Mouse (Mus musculus) thymus, adult 2 months (tissue): ENCODE measurements around the gene Tchp. TPM values are rescaled to one million over a fixed set of nuclear protein-coding genes. Genes with fewer than 3 reads are reported as not detected.
A peak's percentile ranks its signal among the peaks of the same experiment; 100 is the strongest.

Experiments
- DNase-seq: peaks from one replicate; pipeline ENCODE4 v3.0.0; 2021
- H3K27ac ChIP-seq: fragments of 200-500 bp; 2 replicates; pipeline ENCODE4 v1.5.1; 2012; ENCODE audit warnings: low read length, control low read depth; ENCODE audit not compliant: control insufficient read depth, insufficient read depth
- H3K27me3 ChIP-seq: fragments of 200-500 bp; 2 replicates; pipeline ENCODE4 v1.6.1; 2012; ENCODE audit warnings: mild to moderate bottlenecking, low read length, moderate library complexity, mixed read lengths; ENCODE audit not compliant: control insufficient read depth, insufficient read depth
- H3K36me3 ChIP-seq: fragments of 200-500 bp; 2 replicates; pipeline ENCODE4 v1.6.1; 2012; ENCODE audit warnings: mild to moderate bottlenecking, low read length, moderate library complexity; ENCODE audit not compliant: control insufficient read depth, insufficient read depth
- H3K4me1 ChIP-seq: fragments of 200-500 bp; replicated peaks from 2 replicates; pipeline ENCODE4 v1.6.1; 2012; ENCODE audit warnings: low read length; ENCODE audit not compliant: control insufficient read depth, insufficient read depth
- H3K4me3 ChIP-seq: fragments of 200-500 bp; 2 replicates; pipeline ENCODE4 v1.5.1; 2012; ENCODE audit warnings: mild to moderate bottlenecking, low read length, control low read depth, moderate library complexity; ENCODE audit not compliant: control insufficient read depth, insufficient read depth
- CTCF ChIP-seq: fragments of 200-500 bp; IDR thresholded peaks from 2 replicates; pipeline ENCODE4 v1.5.1; 2012; ENCODE audit warnings: mild to moderate bottlenecking, control low read depth, low read length, moderate library complexity, borderline replicate concordance; ENCODE audit not compliant: control insufficient read depth, poor library complexity, insufficient read depth; ENCODE audit errors: extremely low read depth
- POLR2A ChIP-seq: fragments of 200-500 bp; IDR thresholded peaks from 2 replicates; pipeline ENCODE4 v1.6.1; 2012; ENCODE audit warnings: mild to moderate bottlenecking, low read length, control low read depth, moderate library complexity; ENCODE audit not compliant: control insufficient read depth, poor library complexity, insufficient read depth; ENCODE audit errors: extremely low read depth
- WGBS: fragments of 180-500 bp; shearing (Covaris S2); methylation state at CpG from one replicate; pipeline ENCODE4 v1.1.7; 2018; 5-methylcytosine and 5-hydroxymethylcytosine counted together
- polyA plus RNA-seq: library from polyadenylated mRNA; depleted of rRNA; stranded (reverse); fragments of >200 nt; gene quantifications from 2 replicates; pipeline ENCODE4 v1.2.3, GENCODE M21; 2012; rRNA removed

Tchp gene
- 24.4 and 25.6 TPM in 2 replicates for polyA plus RNA-seq

DNA sequence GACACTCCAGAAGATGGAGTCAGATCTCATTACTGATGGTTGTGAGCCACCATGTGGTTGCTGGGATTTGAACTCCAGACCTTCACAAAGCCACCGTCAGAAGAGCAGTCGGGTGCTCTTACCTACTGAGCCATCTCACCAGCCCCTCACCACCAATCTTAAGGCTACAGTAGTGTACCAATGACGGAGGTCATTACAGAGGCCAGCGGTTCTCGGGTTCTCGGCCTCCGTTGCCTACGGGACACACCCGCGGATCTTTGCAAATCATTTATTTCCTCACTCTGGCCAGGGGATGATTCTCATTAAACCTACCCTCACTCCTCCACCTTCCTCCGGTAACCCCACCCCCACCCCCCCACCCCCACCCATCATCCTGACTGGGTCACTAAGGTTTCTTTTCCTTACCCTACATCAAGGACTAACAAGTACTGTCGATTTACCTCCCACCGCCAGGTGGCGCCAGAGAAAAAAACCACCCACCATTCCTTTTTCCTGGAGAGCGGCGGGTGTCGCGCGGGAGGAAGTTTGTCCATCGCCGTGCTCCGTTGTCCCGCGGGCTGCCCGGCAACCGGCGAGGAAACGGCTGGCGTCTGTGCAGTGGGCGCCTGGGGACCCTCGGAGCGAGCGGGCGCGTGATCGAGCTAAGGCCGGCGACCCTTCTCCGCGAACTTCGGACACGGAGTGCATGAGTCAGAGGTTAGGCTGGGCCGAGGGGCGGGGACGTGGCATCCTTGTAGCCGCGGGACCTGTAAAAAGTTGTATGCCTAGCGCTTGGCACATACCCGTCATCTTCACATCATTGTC, at the start of gene Tchp:
Gene Tchp, plus strand, starts transcription at position 496 of the 804 bp plus-strand sequence.
- peak; percentile 93 for DNase-seq
- TF ChIP-seq CTCF (peak; percentile 88), POLR2A (no peak)
- H3K4me1 ChIP-seq: peaks cover 12% of the 10 kb centered on the region; the same call in 1 of the 2 replicates
- WGBS: 11% methylated on average over 49 of the region's 49 CpGs
- 0 out of 2 replicates have a peak, but pooled peaks cover 5% of the 10 kb centered on the region for H3K36me3 ChIP-seq
- H3K27ac ChIP-seq: no peak within 1 kb of the TSS
- no peaks in the 10 kb centered on the region for H3K27me3 ChIP-seq
- H3K4me3 ChIP-seq: peak within 1 kb of the TSS; percentile 66

DNA sequence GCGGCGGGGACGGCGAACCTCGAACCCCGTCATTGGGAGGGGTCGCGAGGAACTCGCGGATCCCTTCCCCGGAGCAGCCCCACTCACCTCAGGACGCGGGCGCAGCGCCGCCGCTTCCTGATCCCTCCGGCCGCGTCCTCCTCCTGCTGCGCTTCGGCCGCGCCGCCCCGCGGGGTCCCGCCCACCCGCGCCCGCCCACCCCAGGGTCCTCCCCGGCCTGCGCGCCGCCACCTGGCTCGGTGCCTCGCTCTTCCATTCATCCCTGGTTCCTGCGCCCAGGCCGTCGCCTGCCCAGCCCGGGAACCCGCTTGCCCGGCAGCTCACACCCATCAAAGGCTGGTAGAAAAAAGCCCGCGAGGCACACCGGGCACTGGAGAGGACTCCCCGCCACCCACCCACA, 49.3 kb upstream of the Tchp start, which contains the start of gene Trpv4:
Gene Trpv4, minus strand, starts transcription at position 167 of the 400 bp plus-strand sequence.
- peak within 1 kb of the TSS; percentile 19 for H3K4me3 ChIP-seq
- no peak for TF ChIP-seq POLR2A
- TF ChIP-seq CTCF: no peak
- no peak for DNase-seq
- 3% methylated on average over 47 of the region's 47 CpGs for WGBS
- peaks cover 3% of the 10 kb centered on the region; the same call in 1 of the 2 replicates for H3K4me1 ChIP-seq
- no peak within 1 kb of the TSS for H3K27ac ChIP-seq
- H3K27me3 ChIP-seq: peaks cover 10% of the 10 kb centered on the region
- H3K36me3 ChIP-seq: no peaks in the 10 kb centered on the region

DNA sequence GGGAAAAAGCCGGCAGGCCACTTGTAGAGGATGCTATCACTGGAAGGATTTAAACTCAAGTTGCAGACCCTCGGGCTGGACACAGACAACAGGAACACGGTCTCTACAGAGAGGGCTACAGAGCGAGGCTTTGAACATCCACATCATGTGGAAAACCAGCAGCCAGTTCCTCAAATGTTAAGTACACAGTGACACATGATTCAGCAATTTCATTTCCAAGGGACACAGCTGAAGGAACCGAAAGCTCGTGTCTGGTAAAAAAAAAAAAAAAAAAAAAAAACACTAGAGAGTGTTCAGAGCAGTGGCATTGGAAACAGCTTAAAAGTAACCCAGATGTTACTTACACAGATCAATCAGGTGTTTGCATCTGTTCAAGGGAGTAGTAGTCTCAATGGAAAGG, 46.5 kb upstream of the Tchp start:
- DNase-seq: no peak
- 14% methylated on average over 6 of the region's 6 CpGs for WGBS
- Histone ChIP-seq H3K27ac (no peak overlapping the region), H3K4me1 (peaks cover 3% of the 10 kb centered on the region; the same call in 1 of the 2 replicates), H3K27me3 (peaks cover 10% of the 10 kb centered on the region), H3K4me3 (no peak overlapping the region), H3K36me3 (no peaks in the 10 kb centered on the region)
- TF ChIP-seq CTCF (no peak), POLR2A (no peak)

DNA sequence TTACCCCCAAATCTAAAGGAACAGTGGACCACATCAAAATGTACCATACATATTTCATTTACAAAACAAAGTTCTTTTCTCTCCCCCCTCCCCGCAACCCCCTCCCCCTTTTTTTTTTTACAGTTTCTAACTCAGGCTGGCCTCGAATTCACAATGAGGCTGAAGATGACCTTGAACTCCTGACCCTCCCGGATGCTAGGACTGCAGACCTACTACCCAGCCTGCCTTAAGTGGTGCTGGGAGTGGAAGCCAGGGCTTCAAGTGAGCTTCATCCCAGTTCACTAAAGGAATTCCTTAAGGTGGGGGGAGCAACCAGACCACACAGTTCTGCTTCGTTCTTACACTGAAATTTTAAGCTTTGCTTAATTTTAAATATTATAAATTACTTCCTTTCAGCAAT, 43.4 kb upstream of the Tchp start:
- Histone ChIP-seq H3K4me1 (peaks cover 2% of the 10 kb centered on the region), H3K4me3 (no peak overlapping the region), H3K27me3 (no peaks in the 10 kb centered on the region), H3K27ac (no peak overlapping the region), H3K36me3 (no peaks in the 10 kb centered on the region)
- 94% methylated on average over 4 of the region's 4 CpGs for WGBS
- TF ChIP-seq CTCF (no peak), POLR2A (no peak)
- DNase-seq: no peak

DNA sequence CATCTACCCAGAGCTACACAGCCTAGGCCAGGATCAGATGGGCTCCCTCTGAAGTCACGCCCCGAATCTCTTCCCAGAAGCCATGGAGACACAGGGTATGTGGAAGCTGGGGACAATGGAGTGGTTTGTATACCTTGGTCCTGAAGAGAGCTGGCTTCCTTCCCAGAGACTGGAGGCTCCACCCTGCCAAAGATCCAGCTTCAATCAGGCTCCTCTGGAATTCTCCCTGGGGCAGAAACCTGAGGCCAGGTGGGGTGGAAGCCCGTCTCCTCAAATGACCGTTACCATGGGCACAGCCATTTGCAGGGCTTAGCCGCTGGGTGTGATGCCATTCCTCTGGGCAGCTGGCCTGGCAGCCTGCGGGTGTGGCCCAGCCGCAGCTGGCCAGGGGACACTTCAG, 42.8 kb upstream of the Tchp start:
- Histone ChIP-seq H3K4me3 (no peak overlapping the region), H3K4me1 (peaks cover 2% of the 10 kb centered on the region), H3K36me3 (peaks cover 6% of the 10 kb centered on the region), H3K27me3 (no peaks in the 10 kb centered on the region), H3K27ac (no peak overlapping the region)
- TF ChIP-seq CTCF: no peak
- no peak for TF ChIP-seq POLR2A
- 93% methylated on average over 7 of the region's 7 CpGs for WGBS
- DNase-seq: no peak

DNA sequence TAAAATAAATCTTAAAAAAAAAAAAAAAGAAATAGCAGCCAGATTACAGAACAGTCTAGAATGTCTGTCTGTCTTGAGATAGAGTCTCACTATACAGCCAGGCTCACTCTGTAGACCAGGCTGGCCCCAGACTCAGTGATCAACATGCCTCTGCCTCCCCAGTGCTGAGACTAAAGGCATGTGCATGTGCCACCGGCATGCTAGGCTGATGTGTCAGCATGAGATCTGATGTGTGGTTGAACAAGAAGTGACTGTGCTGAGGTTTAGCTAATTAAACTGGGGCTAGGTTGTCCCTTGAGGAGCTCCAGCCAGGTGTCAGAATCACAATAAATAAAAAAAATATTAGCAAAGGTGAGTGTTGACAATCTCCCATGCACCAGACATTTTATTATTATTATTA, 40.9 kb upstream of the Tchp start:
- H3K4me3 ChIP-seq: no peak overlapping the region

More for the DNA sequence above, 40.9 kb upstream of the Tchp start:
- Histone ChIP-seq H3K36me3 (peaks cover 15% of the 10 kb centered on the region), H3K27ac (no peak overlapping the region), H3K4me1 (peaks cover 2% of the 10 kb centered on the region), H3K27me3 (no peaks in the 10 kb centered on the region)
- 79% methylated on average over 1 of the region's 1 CpGs for WGBS
- DNase-seq: no peak
- TF ChIP-seq POLR2A (no peak), CTCF (no peak)
